Mouse (Mus musculus) liver, embryonic 14.5 days (tissue): Measurements from ENCODE around the gene Fndc10.

Experiments used
- CTCF ChIP-seq: IDR thresholded peaks from 2 replicates; pipeline ENCODE4 v1.5.1; 2016; ENCODE audit warnings: antibody characterized with exemption, low read depth, control low read depth
- EP300 ChIP-seq: IDR thresholded peaks from 2 replicates; pipeline ENCODE4 v1.6.1; 2016; ENCODE audit warnings: antibody characterized with exemption, low read depth

- TF ChIP-seq CTCF (no peak), EP300 (no peak)
Measured at GRCm38 (mm10) chr4:155668689-155669597, 25.2 kb upstream of the Fndc10 start, which contains the start of gene Mib2.
